Mouse (Mus musculus) liver, adult (tissue): ENCODE data around the gene Acad9.

Source experiments
- GATA4 ChIP-seq: IDR thresholded peaks from 2 replicates; pipeline ENCODE4 v1.6.1; 2014; ENCODE audit warnings: mild to moderate bottlenecking, low read length; ENCODE audit not compliant: insufficient replicate concordance

Acad9 gene

GRCm38 (mm10) chr3:36075466-36075865, 9.7 kb downstream of the Acad9 start:
- no peak for TF ChIP-seq GATA4

GRCm38 (mm10) chr3:36077386-36077785, 11.6 kb downstream of the Acad9 start:
- no peak for TF ChIP-seq GATA4

- TF ChIP-seq GATA4, result no peak
These were observed 14.1 kb downstream of the Acad9 start for GRCm38 (mm10) chr3:36079886-36080285.

GRCm38 (mm10) chr3:36080741-36081140, 15.0 kb downstream of the Acad9 start:
- no peak for TF ChIP-seq GATA4

DNA sequence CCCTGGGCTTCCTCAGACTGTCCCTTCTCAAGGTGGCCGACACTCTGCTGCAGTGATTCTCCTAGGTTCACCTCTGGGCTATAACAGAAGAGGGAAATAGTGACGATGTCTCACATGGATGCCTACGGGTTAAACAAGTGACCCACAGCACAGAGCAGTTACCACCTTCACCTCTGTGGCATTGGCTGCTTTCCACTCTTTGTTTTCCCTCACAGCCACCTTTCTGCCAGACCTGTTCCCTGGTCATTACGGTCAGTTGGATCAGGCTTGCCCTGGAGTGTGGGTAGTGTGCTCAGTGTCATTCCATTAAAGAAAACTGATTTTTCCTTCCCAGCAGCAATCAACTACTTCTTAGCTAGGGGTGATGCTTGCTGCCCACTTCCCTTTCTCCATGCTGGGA, 17.1 kb downstream of the Acad9 start:
- no peak for TF ChIP-seq GATA4

DNA sequence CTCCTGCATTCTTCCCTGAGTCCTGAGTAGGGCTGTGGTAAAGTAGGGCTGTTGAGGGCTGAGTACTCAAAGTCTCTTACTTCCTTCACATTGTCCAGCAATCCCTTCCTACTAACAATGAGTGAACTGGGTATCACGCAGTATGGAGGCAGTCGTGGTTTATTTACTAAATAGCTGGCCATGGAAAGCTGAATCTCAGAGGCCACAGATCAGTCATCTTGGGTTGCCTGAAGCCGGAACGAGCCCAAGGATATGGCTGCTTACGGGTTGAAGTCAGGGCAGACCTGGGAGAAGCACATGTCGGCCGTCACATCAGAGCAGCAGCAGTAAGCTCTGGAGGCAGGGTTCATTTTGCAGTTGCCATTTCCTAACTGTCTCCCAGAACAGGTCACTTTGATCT, 17.6 kb downstream of the Acad9 start:
- no peak for TF ChIP-seq GATA4

DNA sequence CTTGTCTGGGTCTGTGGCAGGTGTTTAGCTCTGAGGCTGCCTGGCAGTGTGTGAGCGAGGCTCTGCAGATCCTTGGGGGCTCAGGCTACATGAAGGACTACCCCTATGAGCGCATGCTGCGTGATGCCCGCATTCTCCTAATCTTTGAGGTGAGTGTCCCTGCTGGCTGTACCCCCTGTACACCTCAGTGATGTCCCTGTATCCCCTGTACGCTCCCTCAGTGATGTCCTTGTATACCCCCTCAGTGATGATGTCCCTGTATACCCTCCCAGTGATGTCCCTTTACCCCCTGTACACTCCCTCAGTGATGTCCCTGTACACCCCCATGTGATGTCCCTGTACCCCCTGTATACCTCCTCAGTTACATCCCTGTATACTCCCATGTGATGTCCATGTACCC, 19.6 kb downstream of the Acad9 start:
- no peak for TF ChIP-seq GATA4

DNA sequence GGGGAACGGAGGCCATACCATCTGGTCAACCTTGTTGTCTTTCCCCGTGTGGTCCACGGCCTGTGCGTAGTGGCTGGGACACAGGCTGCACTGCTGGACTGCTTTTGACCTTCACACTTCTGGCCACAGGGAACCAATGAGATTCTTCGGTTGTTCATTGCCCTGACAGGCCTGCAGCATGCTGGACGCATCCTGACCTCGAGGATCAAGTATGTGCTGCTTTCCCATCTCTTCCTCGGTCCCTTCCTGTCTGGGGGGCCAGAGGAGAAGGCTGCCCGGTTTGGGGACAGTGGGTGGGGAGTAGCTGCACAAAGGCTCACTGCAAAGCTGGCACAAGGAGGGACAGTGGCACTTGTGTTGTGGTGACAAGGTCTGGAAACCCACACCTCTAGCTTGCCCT, 21.8 kb downstream of the Acad9 start:
- TF ChIP-seq GATA4, result no peak

- no peak for TF ChIP-seq GATA4
These were observed 29.6 kb downstream of the Acad9 start for GRCm38 (mm10) chr3:36095371-36095770.

DNA sequence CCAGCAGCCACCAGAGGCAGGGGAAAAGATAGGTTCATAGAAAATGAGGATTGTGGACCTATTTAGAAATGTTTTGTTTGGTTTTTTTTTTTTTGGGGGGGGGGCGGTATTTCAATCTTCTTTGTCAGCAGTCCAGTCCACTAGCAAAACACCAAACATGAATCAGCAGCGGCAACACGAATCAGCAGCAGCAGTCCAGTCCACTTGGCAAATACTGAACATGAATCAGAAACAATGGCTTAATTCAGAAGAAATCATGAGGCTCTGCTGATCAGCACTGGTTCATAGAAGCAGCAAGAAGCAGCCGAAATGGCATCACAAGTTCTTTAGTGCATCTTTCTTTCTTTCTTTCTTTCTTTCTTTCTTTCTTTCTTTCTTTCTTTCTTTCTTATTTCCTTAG, 50.3 kb downstream of the Acad9 start:
- TF ChIP-seq GATA4, result no peak

- no peak for TF ChIP-seq GATA4
These were observed 54.1 kb downstream of the Acad9 start for GRCm38 (mm10) chr3:36119684-36120548.

DNA sequence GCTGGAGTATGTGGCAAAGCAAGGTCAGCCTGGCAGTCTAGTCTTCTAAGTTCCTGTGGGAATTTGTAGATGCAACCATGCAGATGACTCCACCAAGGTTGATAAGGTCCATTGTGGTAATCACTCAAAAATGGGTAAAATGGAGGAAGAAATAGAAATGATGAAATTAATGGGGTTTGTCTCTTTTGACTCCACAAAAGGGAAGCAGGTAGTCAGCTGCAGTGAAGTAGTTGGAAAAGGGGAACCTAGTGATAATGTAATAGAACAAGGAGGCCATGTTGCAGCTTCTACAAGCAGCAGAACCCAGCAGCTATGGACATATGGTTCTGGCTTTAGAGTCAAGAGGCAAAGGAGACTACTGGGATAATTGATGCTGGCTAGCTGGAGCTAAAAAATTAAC, 70.4 kb downstream of the Acad9 start:
- TF ChIP-seq GATA4, result no peak

DNA sequence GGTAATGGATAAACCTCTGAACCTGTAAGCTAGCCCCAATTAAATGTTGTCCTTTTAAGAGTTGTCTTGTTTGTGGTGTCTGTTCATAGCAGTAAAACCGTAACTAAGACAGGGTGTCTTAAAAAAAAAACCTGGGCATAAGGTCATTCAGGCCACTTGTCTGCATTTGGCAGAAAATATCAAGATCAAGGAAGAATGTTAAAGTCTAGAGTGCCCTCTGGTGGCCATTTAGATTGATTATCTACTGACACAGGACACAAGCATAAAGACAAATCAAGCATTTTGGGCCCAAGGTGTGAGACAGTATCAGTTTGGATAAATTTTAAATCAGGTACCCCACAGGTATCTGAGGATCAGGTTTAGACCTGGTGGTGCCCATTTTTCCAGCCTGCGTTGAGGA, 71.8 kb downstream of the Acad9 start:
- no peak for TF ChIP-seq GATA4

DNA sequence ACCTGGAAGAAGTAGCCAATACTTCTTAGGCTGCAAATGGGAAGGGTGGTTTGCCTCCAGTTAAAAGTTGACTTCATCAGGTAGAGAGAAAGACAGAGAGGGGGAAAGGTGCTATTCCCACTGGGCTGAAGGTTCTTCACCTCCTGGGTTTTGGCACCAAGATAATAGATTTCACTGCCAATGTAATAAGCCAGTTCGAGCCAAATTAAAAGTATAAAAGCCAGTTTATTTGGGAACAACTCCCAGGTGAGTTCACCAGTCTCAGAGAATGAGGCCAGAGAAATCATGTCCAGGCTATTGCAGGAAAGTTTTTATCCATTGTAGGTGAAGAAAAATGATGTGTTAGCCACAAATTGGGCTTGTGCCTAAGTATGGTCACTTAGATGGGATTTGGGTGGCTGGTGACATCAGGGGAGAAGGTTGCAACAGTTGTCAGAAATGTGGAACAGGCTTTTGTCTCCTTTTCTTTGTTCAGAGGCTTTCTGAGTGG, 72.4 kb downstream of the Acad9 start:
- no peak for TF ChIP-seq GATA4

DNA sequence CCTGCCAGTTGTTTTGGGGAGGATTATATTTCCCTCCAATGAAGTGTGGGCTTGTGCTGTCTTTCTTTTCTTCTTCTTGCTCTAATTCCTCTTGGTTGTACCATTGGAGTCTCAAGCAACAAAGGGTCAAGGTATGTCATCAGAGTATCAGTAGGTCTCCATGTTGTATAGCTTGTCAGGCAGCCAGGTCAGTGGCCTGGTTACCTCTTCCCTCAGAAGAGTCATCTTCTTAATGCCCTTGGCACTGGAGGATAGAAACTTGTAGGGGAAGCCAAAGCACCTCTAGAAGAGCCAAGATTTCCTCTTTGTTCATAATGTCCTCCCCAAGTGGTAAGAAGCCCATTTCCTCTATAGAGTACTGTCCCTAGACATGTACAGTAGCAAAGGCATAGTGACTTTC, 73.2 kb downstream of the Acad9 start:
- TF ChIP-seq GATA4, result no peak
